ENCODE assay signal across 20 mouse cellular contexts in genomic region chr10:14189050-14189449, GRCm38 (mm10).
DNase-seq lines count a peak whose midpoint lies in the region; ATAC-seq and TF ChIP-seq lines count a peak whose summit lies in the region.
"Had no signal": no experiment of that assay in that cellular context is flagged by ENCODE, and none has a peak within 500 bp of the region (broad histone marks: within the 10 kb centered on the region; RNA-seq: fewer than 3 reads in every experiment).

No protein-coding gene starts in this region.

- intact Hi-C loops in gastrocnemius, adult 2 months (cut with DNase I): no loop called here

- 14% methylated on average over 4 of the region's 4 CpGs for WGBS in heart, embryonic 13.5 days

- no peaks in the 10 kb centered on the region for H3K36me3 ChIP-seq in heart, embryonic 13.5 days
- H3K36me3 ChIP-seq: embryonic facial prominence, embryonic 15.5 days; forebrain, embryonic 10.5 days had no signal

- H3K4me2 ChIP-seq in heart, embryonic 13.5 days: no peak overlapping the region
- H3K4me2 ChIP-seq: embryonic facial prominence, embryonic 15.5 days; hindbrain, embryonic 14.5 days had no signal

- no peak for DNase-seq in heart, adult 18-20 months
- DNase-seq in 3T3-L1 (ENCODE audit: low read depth, low spot score): peak; percentile 52
- peak; percentile 24 for DNase-seq in Patski (ENCODE audit: low read depth, low spot score)
- DNase-seq in kidney, adult 9 months: no peak
- no peak for DNase-seq in cerebellum, adult 9-11 months
- no peak for DNase-seq in gastrocnemius, adult 2 months
- DNase-seq: adrenal gland, postnatal 14 days; cerebellum, adult 11-12 months; cerebellum, adult 9-10 months; cerebellum, postnatal 36 days; embryo, embryonic 11 days; kidney, adult 8-10 months had no signal

- H3K27me3 ChIP-seq in heart, embryonic 13.5 days (replicated peaks): no peaks in the 10 kb centered on the region
- no peaks in the 10 kb centered on the region for H3K27me3 ChIP-seq in Patski
- H3K27me3 ChIP-seq: embryonic facial prominence, embryonic 15.5 days had no signal

- POLR2A ChIA-PET in Patski (lab: Charles Lee): interaction anchor here (0.6 kb wide), 1 partner anchor 88 kb away, joined by 3 read pairs; no protein-coding TSS in a partner anchor

- no peaks in the 10 kb centered on the region for H3K9me3 ChIP-seq in heart, embryonic 13.5 days
- H3K9me3 ChIP-seq: embryonic facial prominence, embryonic 15.5 days; forebrain, embryonic 10.5 days had no signal

- no peak overlapping the region for H3K9ac ChIP-seq in heart, embryonic 13.5 days
- H3K9ac ChIP-seq: embryonic facial prominence, embryonic 15.5 days; hindbrain, embryonic 14.5 days had no signal

- in situ Hi-C loops in Patski (cut with MboI; ENCODE audit: low pct_unique_long_range_greater_than_20kb): no loop called here

- no peak for ATAC-seq in heart, embryonic 13.5 days (ENCODE audit: extremely low read depth, insufficient number of reproducible peaks, low FRiP score, low TSS enrichment)
- ATAC-seq in Patski: peak; percentile 90
- ATAC-seq in megakaryocyte, adult 5-6 weeks (ENCODE audit: poor library complexity, severe bottlenecking): peak; percentile 62
- ATAC-seq: forebrain, embryonic 14.5 days; intestine, postnatal 0 days had no signal

- peaks cover 53% of the 10 kb centered on the region for H3K4me1 ChIP-seq in heart, embryonic 13.5 days
- H3K4me1 ChIP-seq: embryonic facial prominence, embryonic 15.5 days had no signal

- H3K4me3 ChIP-seq in heart, embryonic 13.5 days: no peak overlapping the region
- no peak overlapping the region for H3K4me3 ChIP-seq in gastrocnemius, adult 2 months
- H3K4me3 ChIP-seq: embryonic facial prominence, embryonic 15.5 days; erythroblast, embryonic 14.5 days; forebrain, embryonic 10.5 days had no signal

- CTCF ChIA-PET in Patski (lab: Charles Lee): interaction anchor here (0.7 to 1.7 kb wide), 3 partner anchors 11 to 33 kb away, joined by 3 to 6 read pairs (median 4); no protein-coding TSS in a partner anchor

- no peak for TF ChIP-seq CTCF in Patski (IDR thresholded peaks at IDR 0.05)
- no peak for TF ChIP-seq CTCF in gastrocnemius, adult 2 months (IDR thresholded peaks at IDR 0.05)

- peak overlapping the region; percentile 32; the same call in 1 of the 2 replicates for H3K27ac ChIP-seq in heart, embryonic 13.5 days (replicated peaks)
- no peak overlapping the region for H3K27ac ChIP-seq in gastrocnemius, adult 2 months
- H3K27ac ChIP-seq: embryonic facial prominence, embryonic 15.5 days; forebrain, embryonic 10.5 days; hindbrain, embryonic 14.5 days had no signal

Comparison
In these comparisons a context has a peak if more than half of its experiments do, and no peak if none do; other contexts are left out.
1. DNase-seq: peak in 3T3-L1 (single experiment) and Patski (single experiment); none in heart, adult 18-20 months (0 of 2), kidney, adult 9 months (single experiment), cerebellum, adult 9-11 months (single experiment) and gastrocnemius, adult 2 months (single experiment).